Mouse (Mus musculus): ENCODE measurements around the gene Map3k19. TPM values are rescaled to one million over a fixed set of nuclear protein-coding genes. Genes with fewer than 3 reads are reported as not detected.

Gene Map3k19
- polyA plus RNA-seq, 1 experiment from 2014 or later: 0.88 TPM

GRCm38 (mm10) chr1:127785882-127786281, 68.9 kb downstream of the Map3k19 start:
- Histone ChIP-seq H3K4me3 (ENCODE audit: low read depth, low read length) (no peak overlapping the region), H3K9me3 (ENCODE audit: control insufficient read depth, low read length) (no peaks in the 10 kb centered on the region), H3K4me2 (ENCODE audit: low read depth, low read length) (no peak overlapping the region), H3K36me3 (ENCODE audit: control insufficient read depth, insufficient read depth, low read length) (no peaks in the 10 kb centered on the region), H3K4me1 (ENCODE audit: control insufficient read depth, insufficient read depth, low read length) (0 out of 2 replicates have a peak, but pooled peaks cover 4% of the 10 kb centered on the region), H3K27me3 (ENCODE audit: control insufficient read depth, insufficient read depth, low read length) (no peaks in the 10 kb centered on the region), H3K9ac (replicated peaks; ENCODE audit: low read depth, low read length) (no peak overlapping the region), H3K27ac (ENCODE audit: low read depth, low read length) (no peak overlapping the region)
- WGBS: 76% methylated on average over 1 of the region's 1 CpGs
- ATAC-seq (ENCODE audit: low read depth): no peak

GRCm38 (mm10) chr1:127783862-127784261, 71.0 kb downstream of the Map3k19 start:
- no peaks in the 10 kb centered on the region for H3K27me3 ChIP-seq (ENCODE audit: control insufficient read depth, insufficient read depth, low read length)
- no peaks in the 10 kb centered on the region for H3K36me3 ChIP-seq (ENCODE audit: control insufficient read depth, insufficient read depth, low read length)
- H3K4me2 ChIP-seq (ENCODE audit: low read depth, low read length): no peak overlapping the region
- H3K4me1 ChIP-seq (ENCODE audit: control insufficient read depth, insufficient read depth, low read length): peaks cover 15% of the 10 kb centered on the region; the same call in 1 of the 2 replicates
- H3K9me3 ChIP-seq (ENCODE audit: control insufficient read depth, low read length): no peaks in the 10 kb centered on the region
- H3K4me3 ChIP-seq (ENCODE audit: low read depth, low read length): no peak overlapping the region
- no peak for ATAC-seq (ENCODE audit: low read depth)
- H3K9ac ChIP-seq (replicated peaks; ENCODE audit: low read depth, low read length): no peak overlapping the region
- no peak overlapping the region for H3K27ac ChIP-seq (ENCODE audit: low read depth, low read length)

GRCm38 (mm10) chr1:127780849-127781248, 74.0 kb downstream of the Map3k19 start:
- H3K9me3 ChIP-seq (ENCODE audit: control insufficient read depth, low read length): no peaks in the 10 kb centered on the region
- no peak overlapping the region for H3K4me2 ChIP-seq (ENCODE audit: low read depth, low read length)
- peaks cover 25% of the 10 kb centered on the region for H3K4me1 ChIP-seq (ENCODE audit: control insufficient read depth, insufficient read depth, low read length)
- 68% methylated on average over 2 of the region's 2 CpGs for WGBS
- no peak for ATAC-seq (ENCODE audit: low read depth)
- no peak overlapping the region for H3K4me3 ChIP-seq (ENCODE audit: low read depth, low read length)
- H3K9ac ChIP-seq (replicated peaks; ENCODE audit: low read depth, low read length): no peak overlapping the region
- H3K27me3 ChIP-seq (ENCODE audit: control insufficient read depth, insufficient read depth, low read length): no peaks in the 10 kb centered on the region
- H3K36me3 ChIP-seq (ENCODE audit: control insufficient read depth, insufficient read depth, low read length): no peaks in the 10 kb centered on the region; the same call in 1 of the 2 replicates
- H3K27ac ChIP-seq (ENCODE audit: low read depth, low read length): no peak overlapping the region

- ATAC-seq (ENCODE audit: low read depth): no peak
- Histone ChIP-seq H3K27me3 (ENCODE audit: control insufficient read depth, insufficient read depth, low read length) (no peaks in the 10 kb centered on the region), H3K4me1 (ENCODE audit: control insufficient read depth, insufficient read depth, low read length) (peaks cover 29% of the 10 kb centered on the region), H3K4me2 (ENCODE audit: low read depth, low read length) (no peak overlapping the region), H3K36me3 (ENCODE audit: control insufficient read depth, insufficient read depth, low read length) (no peaks in the 10 kb centered on the region; the same call in 1 of the 2 replicates), H3K9ac (replicated peaks; ENCODE audit: low read depth, low read length) (no peak overlapping the region), H3K9me3 (ENCODE audit: control insufficient read depth, low read length) (no peaks in the 10 kb centered on the region), H3K27ac (ENCODE audit: low read depth, low read length) (no peak overlapping the region), H3K4me3 (ENCODE audit: low read depth, low read length) (no peak overlapping the region)
- 3% methylated on average over 3 of the region's 3 CpGs for WGBS
Observed at GRCm38 (mm10) chr1:127780142-127780541, 74.7 kb downstream of the Map3k19 start.

GRCm38 (mm10) chr1:127778611-127779010, 76.2 kb downstream of the Map3k19 start:
- Histone ChIP-seq H3K4me3 (ENCODE audit: low read depth, low read length) (no peak overlapping the region), H3K27me3 (ENCODE audit: control insufficient read depth, insufficient read depth, low read length) (no peaks in the 10 kb centered on the region), H3K9me3 (ENCODE audit: control insufficient read depth, low read length) (no peaks in the 10 kb centered on the region), H3K4me1 (ENCODE audit: control insufficient read depth, insufficient read depth, low read length) (peaks cover 30% of the 10 kb centered on the region), H3K27ac (ENCODE audit: low read depth, low read length) (no peak overlapping the region), H3K4me2 (ENCODE audit: low read depth, low read length) (no peak overlapping the region), H3K36me3 (ENCODE audit: control insufficient read depth, insufficient read depth, low read length) (no peaks in the 10 kb centered on the region; the same call in 1 of the 2 replicates), H3K9ac (replicated peaks; ENCODE audit: low read depth, low read length) (no peak overlapping the region)
- no peak for ATAC-seq (ENCODE audit: low read depth)
- WGBS: 88% methylated on average over 3 of the region's 3 CpGs

DNA sequence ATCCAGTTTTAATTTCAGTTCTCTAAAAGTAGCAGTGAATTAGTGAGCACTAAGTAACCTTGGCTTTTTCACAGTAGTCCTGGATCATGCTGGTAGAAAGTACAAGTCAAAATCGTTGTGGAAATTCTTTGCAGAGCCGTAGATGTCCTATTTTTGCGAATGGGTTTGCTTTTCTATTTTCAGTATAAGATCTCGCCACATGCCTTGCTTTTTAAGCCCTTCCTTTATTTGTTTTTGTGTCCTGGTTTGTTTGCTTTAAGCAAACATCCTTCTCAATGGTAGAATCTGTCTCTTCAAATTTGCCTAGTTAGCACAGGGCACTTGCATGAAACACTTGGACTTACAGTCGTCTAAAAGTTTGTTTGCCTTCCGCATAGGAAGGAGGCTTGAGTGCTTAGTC, 78.6 kb downstream of the Map3k19 start:
- 0 out of 2 replicates have a peak overlapping the region, but pooled peaks have one; percentile 4 for H3K4me3 ChIP-seq (ENCODE audit: low read depth, low read length)
- peak overlapping the region; percentile 82; the same call in 1 of the 2 replicates for H3K4me2 ChIP-seq (ENCODE audit: low read depth, low read length)
- no peaks in the 10 kb centered on the region for H3K27me3 ChIP-seq (ENCODE audit: control insufficient read depth, insufficient read depth, low read length)
- no peaks in the 10 kb centered on the region for H3K9me3 ChIP-seq (ENCODE audit: control insufficient read depth, low read length)
- H3K9ac ChIP-seq (replicated peaks; ENCODE audit: low read depth, low read length): no peak overlapping the region
- 65% methylated on average over 6 of the region's 6 CpGs for WGBS
- H3K27ac ChIP-seq (ENCODE audit: low read depth, low read length): no peak overlapping the region
- no peak for ATAC-seq (ENCODE audit: low read depth)
- H3K4me1 ChIP-seq (ENCODE audit: control insufficient read depth, insufficient read depth, low read length): peaks cover 29% of the 10 kb centered on the region
- H3K36me3 ChIP-seq (ENCODE audit: control insufficient read depth, insufficient read depth, low read length): no peaks in the 10 kb centered on the region; the same call in 1 of the 2 replicates

DNA sequence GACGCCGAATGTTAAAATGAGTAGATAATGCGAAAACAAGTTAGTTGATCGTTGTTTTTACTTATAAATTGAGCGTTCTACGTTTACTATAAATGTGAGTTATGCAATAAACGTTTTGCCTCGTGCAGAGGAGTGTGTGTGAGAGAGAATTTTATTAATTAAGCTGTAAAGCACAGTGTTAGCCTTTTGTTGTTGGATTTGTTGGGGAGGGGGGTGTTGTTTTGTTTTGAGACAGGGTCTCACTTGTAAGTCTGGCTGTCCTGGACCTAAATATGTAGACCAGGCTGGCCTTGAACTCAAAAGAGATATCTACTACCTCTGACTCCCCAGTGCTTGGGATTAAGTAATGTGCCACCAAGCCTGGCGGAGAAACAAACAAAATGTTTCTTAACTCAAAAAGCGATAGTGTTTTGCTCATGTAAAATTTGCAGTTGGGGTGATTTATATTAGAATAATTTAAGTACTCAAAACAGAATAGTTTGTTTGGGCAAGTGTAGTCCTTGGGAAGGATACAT, 79.6 kb downstream of the Map3k19 start:
- no peak for ATAC-seq (ENCODE audit: low read depth)
- Histone ChIP-seq H3K9ac (replicated peaks; ENCODE audit: low read depth, low read length) (peak overlapping the region; percentile 76; the same call in 1 of the 2 replicates), H3K4me2 (ENCODE audit: low read depth, low read length) (peak overlapping the region; percentile 82), H3K9me3 (ENCODE audit: control insufficient read depth, low read length) (no peaks in the 10 kb centered on the region), H3K27ac (ENCODE audit: low read depth, low read length) (no peak overlapping the region), H3K4me1 (ENCODE audit: control insufficient read depth, insufficient read depth, low read length) (peaks cover 27% of the 10 kb centered on the region), H3K36me3 (ENCODE audit: control insufficient read depth, insufficient read depth, low read length) (no peaks in the 10 kb centered on the region; the same call in 1 of the 2 replicates), H3K27me3 (ENCODE audit: control insufficient read depth, insufficient read depth, low read length) (no peaks in the 10 kb centered on the region), H3K4me3 (ENCODE audit: low read depth, low read length) (peak overlapping the region; percentile 89)
- WGBS: 10% methylated on average over 10 of the region's 10 CpGs

GRCm38 (mm10) chr1:127774501-127774880, 80.3 kb downstream of the Map3k19 start:
- Histone ChIP-seq H3K4me3 (ENCODE audit: low read depth, low read length) (peak overlapping the region; percentile 89), H3K4me1 (ENCODE audit: control insufficient read depth, insufficient read depth, low read length) (peaks cover 21% of the 10 kb centered on the region), H3K9ac (replicated peaks; ENCODE audit: low read depth, low read length) (peak overlapping the region; percentile 76), H3K36me3 (ENCODE audit: control insufficient read depth, insufficient read depth, low read length) (no peaks in the 10 kb centered on the region; the same call in 1 of the 2 replicates), H3K4me2 (ENCODE audit: low read depth, low read length) (peak overlapping the region; percentile 82), H3K27me3 (ENCODE audit: control insufficient read depth, insufficient read depth, low read length) (no peaks in the 10 kb centered on the region), H3K9me3 (ENCODE audit: control insufficient read depth, low read length) (no peaks in the 10 kb centered on the region), H3K27ac (ENCODE audit: low read depth, low read length) (peak overlapping the region; percentile 91)
- peak; percentile 44; the same call in 1 of the 2 replicates for ATAC-seq (ENCODE audit: low read depth)
- WGBS: under 1% methylated on average over 28 of the region's 31 CpGs

GRCm38 (mm10) chr1:127773803-127774500, 80.9 kb downstream of the Map3k19 start, which contains the start of gene Ccnt2:
TSS of gene Ccnt2 (plus strand) at chr1:127774164.
- peak within 1 kb of the TSS; percentile 89 for H3K4me3 ChIP-seq (ENCODE audit: low read depth, low read length)
- peak within 1 kb of the TSS; percentile 82 for H3K4me2 ChIP-seq (ENCODE audit: low read depth, low read length)
- peak; percentile 97 for ATAC-seq (ENCODE audit: low read depth)
- H3K36me3 ChIP-seq (ENCODE audit: control insufficient read depth, insufficient read depth, low read length): no peaks in the 10 kb centered on the region; the same call in 1 of the 2 replicates
- no peaks in the 10 kb centered on the region for H3K9me3 ChIP-seq (ENCODE audit: control insufficient read depth, low read length)
- peak within 1 kb of the TSS; percentile 76 for H3K9ac ChIP-seq (replicated peaks; ENCODE audit: low read depth, low read length)
- H3K4me1 ChIP-seq (ENCODE audit: control insufficient read depth, insufficient read depth, low read length): peaks cover 17% of the 10 kb centered on the region
- H3K27me3 ChIP-seq (ENCODE audit: control insufficient read depth, insufficient read depth, low read length): no peaks in the 10 kb centered on the region
- under 1% methylated on average over 59 of the region's 63 CpGs for WGBS
- peak within 1 kb of the TSS; percentile 91 for H3K27ac ChIP-seq (ENCODE audit: low read depth, low read length)

Data from neural tube, embryonic 14.5 days (tissue).